Mouse (Mus musculus) ES-Bruce4 (cell line): Measurements from ENCODE around the gene Mdm2. TPM values are rescaled to one million over a fixed set of nuclear protein-coding genes. Genes with fewer than 3 reads are reported as not detected.

ENCODE experiments used
- H3K27ac ChIP-seq: 2 replicates; pipeline ENCODE4 v1.5.1; 2012; ENCODE audit warnings: low read length, inconsistent platforms; ENCODE audit not compliant: insufficient read depth
- H3K27me3 ChIP-seq: 2 replicates; pipeline ENCODE4 v1.6.1; 2012; ENCODE audit warnings: mild to moderate bottlenecking, low read length, inconsistent platforms; ENCODE audit not compliant: control insufficient read depth, poor library complexity, insufficient read depth, severe bottlenecking
- H3K36me3 ChIP-seq: 2 replicates; pipeline ENCODE4 v1.6.1; 2012; ENCODE audit warnings: inconsistent platforms, mild to moderate bottlenecking, low read length, moderate library complexity; ENCODE audit not compliant: control insufficient read depth, poor library complexity, insufficient read depth, severe bottlenecking
- H3K4me1 ChIP-seq: one replicate; pipeline ENCODE4 v1.8.1; 2011; ENCODE audit warnings: low read length; ENCODE audit not compliant: control insufficient read depth, insufficient read depth
- H3K4me3 ChIP-seq: 2 replicates; pipeline ENCODE4 v1.5.1; 2011; ENCODE audit warnings: low read depth, mild to moderate bottlenecking, low read length
- H3K9ac ChIP-seq: 2 replicates; pipeline ENCODE4 v1.6.1; 2012; ENCODE audit warnings: low read depth, mild to moderate bottlenecking, inconsistent platforms; ENCODE audit not compliant: poor library complexity, severe bottlenecking
- H3K9me3 ChIP-seq: replicated peaks from 2 replicates; pipeline ENCODE4 v1.6.1; 2012; ENCODE audit warnings: mild to moderate bottlenecking, low read length, inconsistent platforms; ENCODE audit not compliant: control insufficient read depth, poor library complexity, insufficient read depth, severe bottlenecking
- CTCF ChIP-seq: IDR thresholded peaks from one replicate; pipeline ENCODE4 v1.8.1; 2011; ENCODE audit warnings: low read depth, low read length
- EP300 ChIP-seq: IDR thresholded peaks from 2 replicates; pipeline ENCODE4 v1.6.1; 2011; ENCODE audit warnings: low read depth, low read length; ENCODE audit not compliant: insufficient read depth
- POLR2A ChIP-seq: IDR thresholded peaks from one replicate; pipeline ENCODE4 v1.8.1; 2011; ENCODE audit warnings: low read length; ENCODE audit not compliant: insufficient read depth
- polyA plus RNA-seq: library from polyadenylated mRNA; stranded (reverse); fragments of >200 nt; gene quantifications from 2 replicates; pipeline ENCODE4 v1.2.4, GENCODE M21; 2011; ENCODE audit warnings: low read depth; ENCODE audit not compliant: missing spikeins, insufficient read depth, insufficient read length

Gene Mdm2
- polyA plus RNA-seq, 1 experiment: 325 TPM

GRCm38 (mm10) chr10:117655460-117655859 is 55.1 kb downstream of the Mdm2 start:
- Histone ChIP-seq H3K4me1 (no peaks in the 10 kb centered on the region), H3K9me3 (no peaks in the 10 kb centered on the region), H3K4me3 (no peak overlapping the region), H3K9ac (no peak overlapping the region), H3K27me3 (no peaks in the 10 kb centered on the region), H3K36me3 (no peaks in the 10 kb centered on the region), H3K27ac (no peak overlapping the region)
- TF ChIP-seq CTCF (no peak), POLR2A (no peak), EP300 (no peak)

- H3K36me3 ChIP-seq: no peaks in the 10 kb centered on the region
- H3K4me1 ChIP-seq: no peaks in the 10 kb centered on the region
- H3K27ac ChIP-seq: no peak overlapping the region
- no peaks in the 10 kb centered on the region for H3K9me3 ChIP-seq
- H3K9ac ChIP-seq: no peak overlapping the region
- no peak overlapping the region for H3K4me3 ChIP-seq
- no peak for TF ChIP-seq CTCF
- TF ChIP-seq EP300: no peak
- TF ChIP-seq POLR2A: no peak
- H3K27me3 ChIP-seq: no peaks in the 10 kb centered on the region
Measured at GRCm38 (mm10) chr10:117654576-117655123, 55.9 kb downstream of the Mdm2 start.

GRCm38 (mm10) chr10:117653779-117654173 is 56.8 kb downstream of the Mdm2 start:
- no peak overlapping the region for H3K9ac ChIP-seq
- no peaks in the 10 kb centered on the region for H3K9me3 ChIP-seq
- H3K36me3 ChIP-seq: no peaks in the 10 kb centered on the region
- TF ChIP-seq POLR2A (no peak), CTCF (no peak), EP300 (no peak)
- H3K27ac ChIP-seq: no peak overlapping the region
- H3K4me3 ChIP-seq: no peak overlapping the region
- H3K27me3 ChIP-seq: no peaks in the 10 kb centered on the region
- no peaks in the 10 kb centered on the region for H3K4me1 ChIP-seq

- no peak for TF ChIP-seq CTCF
- TF ChIP-seq EP300: no peak
- TF ChIP-seq POLR2A: no peak
- no peak overlapping the region for H3K9ac ChIP-seq
- no peaks in the 10 kb centered on the region for H3K9me3 ChIP-seq
- no peaks in the 10 kb centered on the region for H3K4me1 ChIP-seq
- no peaks in the 10 kb centered on the region for H3K36me3 ChIP-seq
- H3K4me3 ChIP-seq: no peak overlapping the region
- no peak overlapping the region for H3K27ac ChIP-seq
- H3K27me3 ChIP-seq: no peaks in the 10 kb centered on the region
Measured at GRCm38 (mm10) chr10:117652930-117653778, 57.4 kb downstream of the Mdm2 start.

- H3K27me3 ChIP-seq: no peaks in the 10 kb centered on the region
- TF ChIP-seq POLR2A: no peak
- TF ChIP-seq CTCF: no peak
- no peak for TF ChIP-seq EP300
- no peak overlapping the region for H3K4me3 ChIP-seq
- H3K36me3 ChIP-seq: no peaks in the 10 kb centered on the region
- H3K27ac ChIP-seq: no peak overlapping the region
- no peaks in the 10 kb centered on the region for H3K9me3 ChIP-seq
- no peak overlapping the region for H3K9ac ChIP-seq
- H3K4me1 ChIP-seq: no peaks in the 10 kb centered on the region
Measured at GRCm38 (mm10) chr10:117652378-117652774, 58.2 kb downstream of the Mdm2 start.

- Histone ChIP-seq H3K27ac (no peak overlapping the region), H3K27me3 (no peaks in the 10 kb centered on the region), H3K4me1 (no peaks in the 10 kb centered on the region), H3K4me3 (no peak overlapping the region), H3K36me3 (no peaks in the 10 kb centered on the region), H3K9ac (no peak overlapping the region), H3K9me3 (no peaks in the 10 kb centered on the region)
- no peak for TF ChIP-seq EP300
- no peak for TF ChIP-seq POLR2A
- TF ChIP-seq CTCF: no peak
Measured at GRCm38 (mm10) chr10:117651587-117652377, 58.8 kb downstream of the Mdm2 start.
